In genomic region chr19:53538796-53539195, GRCm38 (mm10) we compare ENCODE assay signal across 16 mouse cellular contexts. TPM values are rescaled to one million over a fixed set of nuclear protein-coding genes. Genes with fewer than 3 reads are reported as not detected.
DNase-seq lines count a peak whose midpoint lies in the region; ATAC-seq and TF ChIP-seq lines count a peak whose summit lies in the region.
"Had no signal": no experiment of that assay in that cellular context is flagged by ENCODE, and none has a peak within 500 bp of the region (broad histone marks: within the 10 kb centered on the region; RNA-seq: fewer than 3 reads in every experiment).

No protein-coding gene starts in this region.

- 61% methylated on average over 5 of the region's 5 CpGs for WGBS in heart, postnatal 0 days
- WGBS in kidney, embryonic 16.5 days: 66% methylated on average over 5 of the region's 5 CpGs

- H3K4me2 ChIP-seq in heart, postnatal 0 days (ENCODE audit: low read depth, low read length): no peak overlapping the region
- H3K4me2 ChIP-seq in kidney, embryonic 16.5 days (replicated peaks; ENCODE audit: low read depth, low read length): no peak overlapping the region

- TF ChIP-seq CTCF in heart, postnatal 0 days (IDR thresholded peaks at IDR 0.05; ENCODE audit: low read depth): no peak

- H3K27me3 ChIP-seq in heart, postnatal 0 days (ENCODE audit: control insufficient read depth, insufficient read depth, low read length): no peaks in the 10 kb centered on the region
- no peaks in the 10 kb centered on the region for H3K27me3 ChIP-seq in kidney, embryonic 16.5 days (ENCODE audit: insufficient read depth, low read length)
- H3K27me3 ChIP-seq: Patski had no signal

- H3K27ac ChIP-seq in heart, postnatal 0 days (ENCODE audit: low read depth): peak overlapping the region; percentile 39; the same call in 1 of the 2 replicates
- H3K27ac ChIP-seq in kidney, embryonic 16.5 days (ENCODE audit: low read length): peak overlapping the region; percentile 20; the same call in 1 of the 2 replicates

- H3K36me3 ChIP-seq in heart, postnatal 0 days (replicated peaks; ENCODE audit: control insufficient read depth, insufficient read depth, low read length): peaks cover 66% of the 10 kb centered on the region
- peaks cover 16% of the 10 kb centered on the region for H3K36me3 ChIP-seq in kidney, embryonic 16.5 days (ENCODE audit: insufficient read depth, low read length)

- H3K4me1 ChIP-seq in heart, postnatal 0 days (ENCODE audit: control insufficient read depth, insufficient read depth): 0 out of 2 replicates have a peak, but pooled peaks cover 8% of the 10 kb centered on the region
- peaks cover 10% of the 10 kb centered on the region; the same call in 1 of the 2 replicates for H3K4me1 ChIP-seq in kidney, embryonic 16.5 days (ENCODE audit: insufficient read depth, low read length)

- no peak overlapping the region for H3K4me3 ChIP-seq in heart, postnatal 0 days (ENCODE audit: low read depth, low read length)
- no peak overlapping the region for H3K4me3 ChIP-seq in kidney, embryonic 16.5 days (ENCODE audit: low read length)

- no peaks in the 10 kb centered on the region for H3K9me3 ChIP-seq in heart, postnatal 0 days (replicated peaks; ENCODE audit: control insufficient read depth, low read length)
- no peaks in the 10 kb centered on the region for H3K9me3 ChIP-seq in kidney, embryonic 16.5 days (ENCODE audit: low read length)

- intact Hi-C loops in heart, postnatal 10 days (cut with DNase I): no loop called here

- DNase-seq in heart, postnatal 0 days (ENCODE audit: low spot score): no peak
- DNase-seq in heart, postnatal 10 days: no peak
- no peak for DNase-seq in thymus, postnatal 25 days
- no peak for DNase-seq in right cerebral cortex, adult 2 months (ENCODE audit: low spot score in 2 of 2)
- DNase-seq in thymus, adult 18-20 months: no peak
- DNase-seq: adrenal gland, postnatal 14 days; embryo, embryonic 11 days; heart, postnatal 14 days; layer of hippocampus, postnatal 36 days; liver; right cerebral cortex, postnatal 4 days; thymus, postnatal 4 days had no signal

- H3K9ac ChIP-seq in heart, postnatal 0 days (replicated peaks; ENCODE audit: low read depth, low read length): no peak overlapping the region
- H3K9ac ChIP-seq in kidney, embryonic 16.5 days (replicated peaks; ENCODE audit: low read length): no peak overlapping the region

- ATAC-seq in heart, postnatal 0 days (ENCODE audit: insufficient read depth, low read depth): no peak
- peak; percentile 25 for ATAC-seq in CD4-positive, CD25-positive, alpha-beta regulatory T cell, adult 4 months
- no peak for ATAC-seq in kidney, embryonic 16.5 days (ENCODE audit: low FRiP score, low TSS enrichment)
- ATAC-seq in megakaryocyte, adult 5-6 weeks (ENCODE audit: poor library complexity, severe bottlenecking): peak; percentile 73
- ATAC-seq: Patski had no signal

- no peak for TF ChIP-seq EP300 in heart, postnatal 0 days (IDR thresholded peaks at IDR 0.05; ENCODE audit: low read depth)

RNA-seq across cellular contexts. Expression of gene Dusp5, which starts 9.9 kb away (rescaled TPM):
- total RNA-seq in heart, postnatal 0 days (2014; rRNA removed; ENCODE audit: low replicate concordance): 15.9 and 20.8 TPM in 2 replicates
- 8.0 and 9.6 TPM in 2 replicates for polyA plus RNA-seq in heart, postnatal 0 days (2015; fragmentation: Nextera tagmentation; extraction: Ambion mirVana)
- 10 to 100 TPM; 10.3 to 14.2 TPM for total RNA-seq in heart, postnatal 10 days (2021)
- polyA plus RNA-seq in CD4-positive, CD25-positive, alpha-beta regulatory T cell, adult 4 months (2017; shearing (Covaris generic)): 10 to 100 TPM in 1 of 2 experiments, 1 to 10 TPM in 1; 6.7 to 11.1 TPM
- polyA plus RNA-seq in kidney, embryonic 16.5 days (2015; fragmentation: Nextera tagmentation; extraction: Ambion mirVana): 9.6 and 9.7 TPM in 2 replicates
- total RNA-seq in megakaryocyte, adult 5-6 weeks (2015): 4.3 and 5.0 TPM in 2 replicates
- total RNA-seq in megakaryocyte, adult 5-6 weeks (2017): 4.6 and 6.4 TPM in 2 replicates

RNA-seq across cellular contexts. Expression of gene Nutf2-ps1, which starts 50.1 kb away (rescaled TPM):
- 120 and 143 TPM in 2 replicates for total RNA-seq in heart, postnatal 0 days (2014; rRNA removed; ENCODE audit: low replicate concordance)
- polyA plus RNA-seq in heart, postnatal 0 days (2015; fragmentation: Nextera tagmentation; extraction: Ambion mirVana): 209 and 216 TPM in 2 replicates
- total RNA-seq in heart, postnatal 10 days (2021): 100 to 1,000 TPM in 1 of 2 experiments, 10 to 100 TPM in 1; 81.9 to 104 TPM
- polyA plus RNA-seq in CD4-positive, CD25-positive, alpha-beta regulatory T cell, adult 4 months (2017; shearing (Covaris generic)): 100 to 1,000 TPM; 158 to 191 TPM
- 395 and 457 TPM in 2 replicates for polyA plus RNA-seq in kidney, embryonic 16.5 days (2015; fragmentation: Nextera tagmentation; extraction: Ambion mirVana)
- 36.9 and 38.7 TPM in 2 replicates for total RNA-seq in megakaryocyte, adult 5-6 weeks (2015)
- 46.3 and 61.1 TPM in 2 replicates for total RNA-seq in megakaryocyte, adult 5-6 weeks (2017)

Comparison
In these comparisons a context has a peak if more than half of its experiments do, and no peak if none do; other contexts are left out.
1. ATAC-seq: peak in CD4-positive, CD25-positive, alpha-beta regulatory T cell, adult 4 months (single experiment) and megakaryocyte, adult 5-6 weeks (single experiment); none in heart, postnatal 0 days (single experiment) and kidney, embryonic 16.5 days (single experiment).